Mouse (Mus musculus): ENCODE measurements around the gene Camta2. TPM values are rescaled to one million over a fixed set of nuclear protein-coding genes. Genes with fewer than 3 reads are reported as not detected.

The Camta2 gene
- polyA plus RNA-seq, 1 experiment: 0.30 TPM

- Histone ChIP-seq H3K4me3 (replicated peaks) (no peak overlapping the region), H3K4me1 (ENCODE audit: control insufficient read depth) (peaks cover 20% of the 10 kb centered on the region), H3K27me3 (ENCODE audit: control insufficient read depth) (no peaks in the 10 kb centered on the region), H3K9me3 (ENCODE audit: control insufficient read depth, low read length) (no peaks in the 10 kb centered on the region), H3K36me3 (ENCODE audit: control insufficient read depth) (no peaks in the 10 kb centered on the region)
- TF ChIP-seq TAL1 (IDR thresholded peaks at IDR 0.05; ENCODE audit: low read length): no peak
- no peak for TF ChIP-seq GATA1 (IDR thresholded peaks at IDR 0.05; ENCODE audit: low read length)
Measured at GRCm38 (mm10) chr11:70625473-70625872, 62.4 kb downstream of the Camta2 start.

GRCm38 (mm10) chr11:70623053-70623742, 64.7 kb downstream of the Camta2 start:
- Histone ChIP-seq H3K9me3 (ENCODE audit: control insufficient read depth, low read length) (no peaks in the 10 kb centered on the region), H3K27me3 (ENCODE audit: control insufficient read depth) (no peaks in the 10 kb centered on the region), H3K36me3 (ENCODE audit: control insufficient read depth) (no peaks in the 10 kb centered on the region), H3K4me1 (ENCODE audit: control insufficient read depth) (peaks cover 13% of the 10 kb centered on the region), H3K4me3 (replicated peaks) (no peak overlapping the region)
- TF ChIP-seq TAL1 (IDR thresholded peaks at IDR 0.05; ENCODE audit: low read length): no peak
- no peak for TF ChIP-seq GATA1 (IDR thresholded peaks at IDR 0.05; ENCODE audit: low read length)

- no peak overlapping the region for H3K4me3 ChIP-seq (replicated peaks)
- no peaks in the 10 kb centered on the region for H3K27me3 ChIP-seq (ENCODE audit: control insufficient read depth)
- H3K36me3 ChIP-seq (ENCODE audit: control insufficient read depth): no peaks in the 10 kb centered on the region
- H3K4me1 ChIP-seq (ENCODE audit: control insufficient read depth): peaks cover 13% of the 10 kb centered on the region
- TF ChIP-seq TAL1 (IDR thresholded peaks at IDR 0.05; ENCODE audit: low read length) (no peak), GATA1 (IDR thresholded peaks at IDR 0.05; ENCODE audit: low read length) (no peak)
- H3K9me3 ChIP-seq (ENCODE audit: control insufficient read depth, low read length): no peaks in the 10 kb centered on the region
Measured at GRCm38 (mm10) chr11:70621972-70622814, 65.7 kb downstream of the Camta2 start.

Other genes with a start within 250 kb of the Camta2 start
- gene Med11, start 236.2 kb downstream of the Camta2 start, polyA plus RNA-seq (2012): 1.1 and 2.3 TPM in 2 replicates
- gene Zmynd15, start 228.7 kb downstream of the Camta2 start, polyA plus RNA-seq (2012): 0.02 TPM in 1 of 2 replicates, not detected in the other
- not detected in 2 replicates for gene Cxcl16, start 228.1 kb downstream of the Camta2 start, polyA plus RNA-seq (2012)
- gene Tm4sf5, start 182.9 kb downstream of the Camta2 start, polyA plus RNA-seq (2012): not detected in 2 replicates
- not detected in 2 replicates for gene Vmo1, start 173.5 kb downstream of the Camta2 start, polyA plus RNA-seq (2012)
- gene Gltpd2, start 168.9 kb downstream of the Camta2 start, polyA plus RNA-seq (2012): 0.10 TPM in 1 of 2 replicates, not detected in the other
- gene Psmb6, start 162.7 kb downstream of the Camta2 start, polyA plus RNA-seq (2012): 27.3 and 29.9 TPM in 2 replicates
- not detected in 2 replicates for gene Gm40193, start 155.2 kb downstream of the Camta2 start, polyA plus RNA-seq (2012)
- gene Pld2, start 148.0 kb downstream of the Camta2 start, polyA plus RNA-seq (2012): 0.01 TPM in 1 of 2 replicates, not detected in the other
- 1.1 and 1.2 TPM in 2 replicates for gene Mink1, start 125.2 kb downstream of the Camta2 start, polyA plus RNA-seq (2012)
- not detected in 2 replicates for gene 4930544D05Rik, start 72.3 kb downstream of the Camta2 start, polyA plus RNA-seq (2012)
- 0.06 TPM in 1 of 2 replicates, not detected in the other for gene Chrne, start 68.9 kb downstream of the Camta2 start, polyA plus RNA-seq (2012)
- gene Gp1ba, start 49.0 kb downstream of the Camta2 start, polyA plus RNA-seq (2012): 0.12 TPM in 2 replicates
- 24.0 and 33.2 TPM in 2 replicates for gene Rnf167, start 40.9 kb downstream of the Camta2 start, polyA plus RNA-seq (2012)
- 2.2 and 2.4 TPM in 2 replicates for gene Slc25a11, start 40.6 kb downstream of the Camta2 start, polyA plus RNA-seq (2012)
- 240 and 308 TPM in 2 replicates for gene Pfn1, start 33.5 kb downstream of the Camta2 start, polyA plus RNA-seq (2012)
- 0.74 and 0.78 TPM in 2 replicates for gene Eno3, start 30.9 kb downstream of the Camta2 start, polyA plus RNA-seq (2012)
- gene Spag7, start 18.7 kb downstream of the Camta2 start, polyA plus RNA-seq (2012): 11.0 and 18.1 TPM in 2 replicates
- not detected in 2 replicates for gene Inca1, start 12.1 kb upstream of the Camta2 start, polyA plus RNA-seq (2012)
- gene Kif1c, start 12.4 kb upstream of the Camta2 start, polyA plus RNA-seq (2012): 0.31 and 0.32 TPM in 2 replicates
- gene Zfp3, start 76.1 kb upstream of the Camta2 start, polyA plus RNA-seq (2012): 0.04 TPM in 1 of 2 replicates, not detected in the other
- not detected in 2 replicates for gene Scimp, start 124.5 kb upstream of the Camta2 start, polyA plus RNA-seq (2012)
- 0.37 and 0.42 TPM in 2 replicates for gene Rabep1, start 156.7 kb upstream of the Camta2 start, polyA plus RNA-seq (2012)

Data from erythroblast, embryonic 14.5 days (primary cell).